Mouse (Mus musculus) small intestine, adult 2 months (tissue): Measurements from ENCODE around the gene D10Jhu81e.

Experiments
- CTCF ChIP-seq: fragments of 200-500 bp; IDR thresholded peaks from 2 replicates; pipeline ENCODE4 v1.5.1; 2012; ENCODE audit warnings: low read depth, mild to moderate bottlenecking, control low read depth, inconsistent platforms, low read length, moderate library complexity, mixed read lengths; ENCODE audit not compliant: insufficient replicate concordance, insufficient read length; ENCODE audit errors: extremely low read depth
- POLR2A ChIP-seq: fragments of 200-500 bp; IDR thresholded peaks from 2 replicates; pipeline ENCODE4 v1.6.1; 2012; ENCODE audit warnings: low read depth, mild to moderate bottlenecking, control low read depth, inconsistent platforms, low read length, moderate library complexity

GRCm38 (mm10) chr10:78162646-78163045, 6.9 kb downstream of the D10Jhu81e start:
- TF ChIP-seq POLR2A (no peak), CTCF (no peak)
